Mouse (Mus musculus) liver, postnatal 0 days (tissue): ENCODE measurements around the gene Armc8.

Experiments
- CTCF ChIP-seq: sonication (generic); IDR thresholded peaks from 2 replicates; pipeline ENCODE4 v1.5.1; 2016; ENCODE audit warnings: antibody characterized with exemption, low read depth
- EP300 ChIP-seq: IDR thresholded peaks from 2 replicates; pipeline ENCODE4 v1.6.1; 2016; ENCODE audit warnings: antibody characterized with exemption, low read depth, mild to moderate bottlenecking

GRCm38 (mm10) chr9:99485144-99485543 lies 83.6 kb downstream of the Armc8 start:
- no peak for TF ChIP-seq CTCF
- TF ChIP-seq EP300, result no peak; the same call in 1 of the 2 replicates
